Mouse (Mus musculus): ENCODE results near the gene Sec63. TPM values are rescaled to one million over a fixed set of nuclear protein-coding genes. Genes with fewer than 3 reads are reported as not detected.
A peak's percentile ranks its signal among the peaks of the same experiment; 100 is the strongest.

Gene Sec63
- polyA plus RNA-seq, 1 experiment from 2014 or later, result 15.8 TPM

GRCm38 (mm10) chr10:42832677-42833076 lies 71.4 kb downstream of the Sec63 start:
- peaks cover 39% of the 10 kb centered on the region for H3K36me3 ChIP-seq
- 42% methylated on average over 4 of the region's 4 CpGs for WGBS
- H3K27ac ChIP-seq (replicated peaks), result no peak overlapping the region

GRCm38 (mm10) chr10:42833871-42834727 lies 72.8 kb downstream of the Sec63 start:
- Histone ChIP-seq H3K27ac (replicated peaks) (peak overlapping the region; percentile 65), H3K4me1 (no peaks in the 10 kb centered on the region), H3K9ac (replicated peaks) (no peak overlapping the region), H3K4me2 (no peak overlapping the region), H3K27me3 (replicated peaks) (no peaks in the 10 kb centered on the region), H3K4me3 (replicated peaks) (no peak overlapping the region), H3K9me3 (replicated peaks) (no peaks in the 10 kb centered on the region), H3K36me3 (peaks cover 35% of the 10 kb centered on the region)
- peak; percentile 69; the same call in 1 of the 2 replicates for ATAC-seq (ENCODE audit: low FRiP score)
- 45% methylated on average over 4 of the region's 4 CpGs for WGBS

More at GRCm38 (mm10) chr10:42832677-42833076, 71.4 kb downstream of the Sec63 start:
- no peak overlapping the region for H3K9ac ChIP-seq (replicated peaks)
- H3K4me1 ChIP-seq, result no peaks in the 10 kb centered on the region
- no peak overlapping the region for H3K4me3 ChIP-seq (replicated peaks)
- no peak overlapping the region for H3K4me2 ChIP-seq
- no peak; the same call in 1 of the 2 replicates for ATAC-seq (ENCODE audit: low FRiP score)
- H3K27me3 ChIP-seq (replicated peaks), result no peaks in the 10 kb centered on the region
- H3K9me3 ChIP-seq (replicated peaks), result no peaks in the 10 kb centered on the region

- Histone ChIP-seq H3K27me3 (replicated peaks) (no peaks in the 10 kb centered on the region), H3K9me3 (replicated peaks) (no peaks in the 10 kb centered on the region), H3K9ac (replicated peaks) (no peak overlapping the region), H3K4me3 (replicated peaks) (no peak overlapping the region), H3K4me2 (no peak overlapping the region), H3K27ac (replicated peaks) (no peak overlapping the region), H3K4me1 (no peaks in the 10 kb centered on the region), H3K36me3 (peaks cover 25% of the 10 kb centered on the region)
- ATAC-seq (ENCODE audit: low FRiP score), result no peak
- WGBS, result 90% methylated on average over 4 of the region's 4 CpGs
Observed at GRCm38 (mm10) chr10:42838106-42838505, 76.8 kb downstream of the Sec63 start.

GRCm38 (mm10) chr10:42838736-42839135 lies 77.4 kb downstream of the Sec63 start:
- no peaks in the 10 kb centered on the region for H3K4me1 ChIP-seq
- H3K9ac ChIP-seq (replicated peaks), result no peak overlapping the region
- peaks cover 23% of the 10 kb centered on the region for H3K36me3 ChIP-seq
- ATAC-seq (ENCODE audit: low FRiP score), result no peak
- H3K4me2 ChIP-seq, result no peak overlapping the region
- H3K9me3 ChIP-seq (replicated peaks), result no peaks in the 10 kb centered on the region
- no peak overlapping the region for H3K4me3 ChIP-seq (replicated peaks)
- 98% methylated on average over 2 of the region's 2 CpGs for WGBS
- H3K27me3 ChIP-seq (replicated peaks), result no peaks in the 10 kb centered on the region
- no peak overlapping the region for H3K27ac ChIP-seq (replicated peaks)

GRCm38 (mm10) chr10:42840036-42840435 lies 78.7 kb downstream of the Sec63 start:
- no peak overlapping the region for H3K4me3 ChIP-seq (replicated peaks)
- WGBS, result 95% methylated on average over 11 of the region's 11 CpGs
- peaks cover 13% of the 10 kb centered on the region; the same call in 1 of the 2 replicates for H3K36me3 ChIP-seq
- H3K4me1 ChIP-seq, result no peaks in the 10 kb centered on the region
- H3K4me2 ChIP-seq, result no peak overlapping the region
- no peak overlapping the region for H3K9ac ChIP-seq (replicated peaks)
- H3K27me3 ChIP-seq (replicated peaks), result no peaks in the 10 kb centered on the region
- no peaks in the 10 kb centered on the region for H3K9me3 ChIP-seq (replicated peaks)
- no peak for ATAC-seq (ENCODE audit: low FRiP score)
- H3K27ac ChIP-seq (replicated peaks), result no peak overlapping the region

GRCm38 (mm10) chr10:42841531-42842195 lies 80.4 kb downstream of the Sec63 start:
- H3K4me1 ChIP-seq, result no peaks in the 10 kb centered on the region
- WGBS, result 67% methylated on average over 16 of the region's 16 CpGs
- no peak overlapping the region for H3K9ac ChIP-seq (replicated peaks)
- no peak overlapping the region for H3K4me3 ChIP-seq (replicated peaks)
- H3K27ac ChIP-seq (replicated peaks), result no peak overlapping the region
- ATAC-seq (ENCODE audit: low FRiP score), result no peak
- no peaks in the 10 kb centered on the region for H3K9me3 ChIP-seq (replicated peaks)
- no peaks in the 10 kb centered on the region for H3K27me3 ChIP-seq (replicated peaks)
- peaks cover 11% of the 10 kb centered on the region; the same call in 1 of the 2 replicates for H3K36me3 ChIP-seq
- H3K4me2 ChIP-seq, result no peak overlapping the region

- H3K36me3 ChIP-seq, result peaks cover 9% of the 10 kb centered on the region; the same call in 1 of the 2 replicates
- no peak overlapping the region for H3K4me3 ChIP-seq (replicated peaks)
- no peak overlapping the region for H3K27ac ChIP-seq (replicated peaks)
- 16% methylated on average over 9 of the region's 9 CpGs for WGBS
- no peak overlapping the region for H3K9ac ChIP-seq (replicated peaks)
- no peak overlapping the region for H3K4me2 ChIP-seq
- H3K4me1 ChIP-seq, result no peaks in the 10 kb centered on the region
- H3K9me3 ChIP-seq (replicated peaks), result no peaks in the 10 kb centered on the region
- H3K27me3 ChIP-seq (replicated peaks), result no peaks in the 10 kb centered on the region
- no peak for ATAC-seq (ENCODE audit: low FRiP score)
Observed at GRCm38 (mm10) chr10:42842358-42842757, 81.1 kb downstream of the Sec63 start.

GRCm38 (mm10) chr10:42843416-42843815 lies 82.1 kb downstream of the Sec63 start:
- Histone ChIP-seq H3K4me1 (no peaks in the 10 kb centered on the region), H3K4me3 (replicated peaks) (no peak overlapping the region), H3K9ac (replicated peaks) (no peak overlapping the region), H3K36me3 (peaks cover 4% of the 10 kb centered on the region; the same call in 1 of the 2 replicates), H3K27ac (replicated peaks) (no peak overlapping the region), H3K9me3 (replicated peaks) (no peaks in the 10 kb centered on the region), H3K4me2 (no peak overlapping the region), H3K27me3 (replicated peaks) (no peaks in the 10 kb centered on the region)
- WGBS, result 68% methylated on average over 1 of the region's 1 CpGs
- no peak for ATAC-seq (ENCODE audit: low FRiP score)

GRCm38 (mm10) chr10:42845480-42845879 lies 84.2 kb downstream of the Sec63 start:
- no peak for ATAC-seq (ENCODE audit: low FRiP score)
- Histone ChIP-seq H3K4me1 (no peaks in the 10 kb centered on the region), H3K36me3 (0 out of 2 replicates have a peak, but pooled peaks cover 4% of the 10 kb centered on the region), H3K27ac (replicated peaks) (no peak overlapping the region), H3K9me3 (replicated peaks) (no peaks in the 10 kb centered on the region), H3K4me2 (no peak overlapping the region), H3K27me3 (replicated peaks) (no peaks in the 10 kb centered on the region), H3K9ac (replicated peaks) (no peak overlapping the region), H3K4me3 (replicated peaks) (no peak overlapping the region)
- 55% methylated on average over 1 of the region's 1 CpGs for WGBS

- no peak for ATAC-seq (ENCODE audit: low FRiP score)
- Histone ChIP-seq H3K4me3 (replicated peaks) (no peak overlapping the region), H3K27ac (replicated peaks) (no peak overlapping the region), H3K4me1 (no peaks in the 10 kb centered on the region), H3K36me3 (0 out of 2 replicates have a peak, but pooled peaks cover 4% of the 10 kb centered on the region), H3K9ac (replicated peaks) (no peak overlapping the region), H3K4me2 (no peak overlapping the region), H3K27me3 (replicated peaks) (no peaks in the 10 kb centered on the region), H3K9me3 (replicated peaks) (no peaks in the 10 kb centered on the region)
- WGBS, result 91% methylated on average over 13 of the region's 13 CpGs
Observed at GRCm38 (mm10) chr10:42848179-42849080, 87.1 kb downstream of the Sec63 start.

GRCm38 (mm10) chr10:42849081-42849400 lies 87.7 kb downstream of the Sec63 start:
- no peak overlapping the region for H3K4me3 ChIP-seq (replicated peaks)
- WGBS, result 85% methylated on average over 7 of the region's 7 CpGs
- no peak overlapping the region for H3K4me2 ChIP-seq
- no peak overlapping the region for H3K27ac ChIP-seq (replicated peaks)
- ATAC-seq (ENCODE audit: low FRiP score), result no peak
- no peaks in the 10 kb centered on the region for H3K4me1 ChIP-seq
- no peak overlapping the region for H3K9ac ChIP-seq (replicated peaks)
- H3K36me3 ChIP-seq, result 0 out of 2 replicates have a peak, but pooled peaks cover 2% of the 10 kb centered on the region
- H3K9me3 ChIP-seq (replicated peaks), result no peaks in the 10 kb centered on the region
- no peaks in the 10 kb centered on the region for H3K27me3 ChIP-seq (replicated peaks)

All from neural tube, embryonic 15.5 days (tissue).